Mouse (Mus musculus): ENCODE data around the gene Lamb1. TPM values are rescaled to one million over a fixed set of nuclear protein-coding genes. Genes with fewer than 3 reads are reported as not detected.
A peak's percentile ranks its signal among the peaks of the same experiment; 100 is the strongest.

Gene Lamb1
- polyA plus RNA-seq, 1 experiment from 2014 or later, result 115 TPM

GRCm38 (mm10) chr12:31294996-31295395, 30.0 kb downstream of the Lamb1 start:
- peak overlapping the region; percentile 65 for H3K27ac ChIP-seq
- DNase-seq (ENCODE audit: low spot score) (peak; percentile 39), ATAC-seq (replicated peaks; ENCODE audit: low FRiP score, low read depth) (no peak)
- H3K4me3 ChIP-seq (replicated peaks; ENCODE audit: low read depth, low read length), result no peak overlapping the region
- H3K9me3 ChIP-seq (replicated peaks; ENCODE audit: low read length), result no peaks in the 10 kb centered on the region
- H3K9ac ChIP-seq (ENCODE audit: low read depth, low read length), result no peak overlapping the region
- peaks cover 42% of the 10 kb centered on the region for H3K36me3 ChIP-seq (ENCODE audit: insufficient read depth, low read length)
- peak overlapping the region; percentile 19; the same call in 1 of the 2 replicates for H3K4me2 ChIP-seq (ENCODE audit: low read length)
- no peaks in the 10 kb centered on the region for H3K27me3 ChIP-seq (ENCODE audit: insufficient read depth, low read length)
- peaks cover 22% of the 10 kb centered on the region for H3K4me1 ChIP-seq (replicated peaks; ENCODE audit: insufficient read depth, low read length)
- no peak for TF ChIP-seq CTCF (IDR thresholded peaks at IDR 0.05; ENCODE audit: low read depth)
- WGBS, result 35% methylated on average over 11 of the region's 11 CpGs

GRCm38 (mm10) chr12:31295505-31295904, 30.5 kb downstream of the Lamb1 start:
- 14% methylated on average over 3 of the region's 3 CpGs for WGBS
- peaks cover 44% of the 10 kb centered on the region for H3K36me3 ChIP-seq (ENCODE audit: insufficient read depth, low read length)

GRCm38 (mm10) chr12:31296097-31296496, 31.1 kb downstream of the Lamb1 start:
- WGBS, result 39% methylated on average over 4 of the region's 4 CpGs
- Histone ChIP-seq H3K4me3 (replicated peaks; ENCODE audit: low read depth, low read length) (no peak overlapping the region), H3K9me3 (replicated peaks; ENCODE audit: low read length) (no peaks in the 10 kb centered on the region), H3K9ac (ENCODE audit: low read depth, low read length) (no peak overlapping the region), H3K4me1 (replicated peaks; ENCODE audit: insufficient read depth, low read length) (peaks cover 22% of the 10 kb centered on the region), H3K27me3 (ENCODE audit: insufficient read depth, low read length) (no peaks in the 10 kb centered on the region), H3K27ac (peak overlapping the region; percentile 38), H3K4me2 (ENCODE audit: low read length) (no peak overlapping the region), H3K36me3 (ENCODE audit: insufficient read depth, low read length) (peaks cover 44% of the 10 kb centered on the region)
- no peak for TF ChIP-seq CTCF (IDR thresholded peaks at IDR 0.05; ENCODE audit: low read depth)
- ATAC-seq (replicated peaks; ENCODE audit: low FRiP score, low read depth) (peak; percentile 69; the same call in 1 of the 2 replicates), DNase-seq (ENCODE audit: low spot score) (peak; percentile 44)

More at GRCm38 (mm10) chr12:31295505-31295904, 30.5 kb downstream of the Lamb1 start:
- no peaks in the 10 kb centered on the region for H3K27me3 ChIP-seq (ENCODE audit: insufficient read depth, low read length)
- ATAC-seq (replicated peaks; ENCODE audit: low FRiP score, low read depth) (0 out of 2 replicates have a peak, but pooled peaks have one; percentile 30), DNase-seq (ENCODE audit: low spot score) (peak; percentile 62)
- no peak overlapping the region for H3K9ac ChIP-seq (ENCODE audit: low read depth, low read length)
- H3K27ac ChIP-seq, result peak overlapping the region; percentile 65; the same call in 1 of the 2 replicates
- TF ChIP-seq CTCF (IDR thresholded peaks at IDR 0.05; ENCODE audit: low read depth), result no peak
- peak overlapping the region; percentile 19; the same call in 1 of the 2 replicates for H3K4me2 ChIP-seq (ENCODE audit: low read length)
- peaks cover 22% of the 10 kb centered on the region for H3K4me1 ChIP-seq (replicated peaks; ENCODE audit: insufficient read depth, low read length)
- no peaks in the 10 kb centered on the region for H3K9me3 ChIP-seq (replicated peaks; ENCODE audit: low read length)
- H3K4me3 ChIP-seq (replicated peaks; ENCODE audit: low read depth, low read length), result no peak overlapping the region

DNA sequence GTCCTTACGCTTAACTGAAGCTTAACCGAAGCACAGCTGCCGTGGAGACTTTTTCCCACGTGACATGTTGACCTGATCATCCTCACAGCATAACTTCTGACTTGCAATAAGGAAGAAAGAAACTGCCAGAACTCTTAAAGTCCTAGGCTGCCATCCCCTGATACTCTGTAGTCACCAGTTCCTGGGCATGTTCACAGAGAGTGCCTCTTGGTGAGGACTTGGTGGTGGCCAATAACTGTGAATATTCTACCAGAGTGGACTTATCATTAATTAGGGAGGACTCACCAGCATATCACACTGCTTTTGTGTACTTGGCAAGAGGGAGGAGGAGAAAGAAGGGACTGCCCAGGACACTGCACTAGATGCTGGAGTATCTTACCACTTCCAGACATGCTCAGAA, 33.1 kb downstream of the Lamb1 start:
- Histone ChIP-seq H3K27me3 (ENCODE audit: insufficient read depth, low read length) (no peaks in the 10 kb centered on the region), H3K36me3 (ENCODE audit: insufficient read depth, low read length) (peaks cover 54% of the 10 kb centered on the region), H3K27ac (peak overlapping the region; percentile 31; the same call in 1 of the 2 replicates), H3K4me1 (replicated peaks; ENCODE audit: insufficient read depth, low read length) (peaks cover 22% of the 10 kb centered on the region), H3K9me3 (replicated peaks; ENCODE audit: low read length) (no peaks in the 10 kb centered on the region), H3K4me2 (ENCODE audit: low read length) (no peak overlapping the region), H3K9ac (ENCODE audit: low read depth, low read length) (no peak overlapping the region), H3K4me3 (replicated peaks; ENCODE audit: low read depth, low read length) (no peak overlapping the region)
- TF ChIP-seq CTCF (IDR thresholded peaks at IDR 0.05; ENCODE audit: low read depth), result no peak
- 74% methylated on average over 4 of the region's 4 CpGs for WGBS
- DNase-seq (ENCODE audit: low spot score), result no peak
- ATAC-seq (replicated peaks; ENCODE audit: low FRiP score, low read depth), result no peak

DNA sequence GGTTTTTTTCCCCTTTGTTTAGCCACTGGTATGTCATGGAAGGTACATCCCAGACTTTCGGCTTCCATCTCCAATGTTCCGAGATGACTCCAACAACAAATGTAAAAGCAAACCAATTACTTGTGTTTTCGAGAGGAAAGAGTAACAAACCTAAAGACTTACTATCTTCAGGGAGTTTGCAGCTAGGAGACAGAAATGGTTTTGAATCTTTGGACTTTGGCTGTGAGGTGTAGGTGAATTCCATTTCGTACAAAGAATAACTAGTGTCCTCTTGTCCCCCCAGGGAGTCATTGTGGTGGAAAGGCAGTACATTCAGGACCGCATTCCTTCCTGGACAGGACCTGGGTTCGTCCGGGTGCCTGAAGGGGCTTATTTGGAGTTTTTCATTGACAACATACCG, 33.5 kb downstream of the Lamb1 start:
- H3K36me3 ChIP-seq (ENCODE audit: insufficient read depth, low read length), result peaks cover 57% of the 10 kb centered on the region
- DNase-seq (ENCODE audit: low spot score) (no peak), ATAC-seq (replicated peaks; ENCODE audit: low FRiP score, low read depth) (no peak)

DNA sequence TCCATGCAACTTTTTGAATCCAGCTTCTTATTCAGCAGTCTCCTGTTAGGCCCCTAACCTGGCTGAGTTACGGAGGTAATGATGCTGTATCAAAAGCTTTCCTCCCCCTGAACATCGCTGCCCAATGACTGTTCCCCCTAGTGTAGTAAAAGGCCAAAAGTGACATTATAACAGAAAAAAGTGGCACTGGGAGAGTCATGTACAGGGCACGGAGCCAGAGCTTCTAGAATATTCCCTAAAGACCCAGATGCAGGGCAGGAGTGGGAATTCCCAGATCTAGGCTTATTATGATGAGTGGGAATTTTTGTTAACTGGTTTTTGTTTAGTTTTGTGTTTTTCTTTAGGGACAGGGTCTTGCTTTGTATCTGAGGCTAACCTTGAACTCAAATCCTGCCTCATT, 34.1 kb downstream of the Lamb1 start:
- TF ChIP-seq CTCF (IDR thresholded peaks at IDR 0.05; ENCODE audit: low read depth), result no peak
- no peak for ATAC-seq (replicated peaks; ENCODE audit: low FRiP score, low read depth)
- H3K9me3 ChIP-seq (replicated peaks; ENCODE audit: low read length), result no peaks in the 10 kb centered on the region
- H3K27ac ChIP-seq, result no peak overlapping the region
- no peak for DNase-seq (ENCODE audit: low spot score)
- H3K4me1 ChIP-seq (replicated peaks; ENCODE audit: insufficient read depth, low read length), result peaks cover 15% of the 10 kb centered on the region
- H3K9ac ChIP-seq (ENCODE audit: low read depth, low read length), result no peak overlapping the region
- H3K4me2 ChIP-seq (ENCODE audit: low read length), result no peak overlapping the region
- H3K27me3 ChIP-seq (ENCODE audit: insufficient read depth, low read length), result no peaks in the 10 kb centered on the region
- H3K36me3 ChIP-seq (ENCODE audit: insufficient read depth, low read length), result peaks cover 63% of the 10 kb centered on the region
- 89% methylated on average over 3 of the region's 3 CpGs for WGBS
- no peak overlapping the region for H3K4me3 ChIP-seq (replicated peaks; ENCODE audit: low read depth, low read length)

More for the DNA sequence above, 33.5 kb downstream of the Lamb1 start:
- TF ChIP-seq CTCF (IDR thresholded peaks at IDR 0.05; ENCODE audit: low read depth), result no peak
- no peaks in the 10 kb centered on the region for H3K27me3 ChIP-seq (ENCODE audit: insufficient read depth, low read length)
- H3K9ac ChIP-seq (ENCODE audit: low read depth, low read length), result no peak overlapping the region
- 0 out of 2 replicates have a peak overlapping the region, but pooled peaks have one; percentile 31 for H3K27ac ChIP-seq
- no peaks in the 10 kb centered on the region for H3K9me3 ChIP-seq (replicated peaks; ENCODE audit: low read length)
- H3K4me3 ChIP-seq (replicated peaks; ENCODE audit: low read depth, low read length), result no peak overlapping the region
- H3K4me2 ChIP-seq (ENCODE audit: low read length), result no peak overlapping the region
- peaks cover 21% of the 10 kb centered on the region for H3K4me1 ChIP-seq (replicated peaks; ENCODE audit: insufficient read depth, low read length)
- 78% methylated on average over 8 of the region's 8 CpGs for WGBS
